Mouse (Mus musculus) mouse embryonic stem cell (cell line): ENCODE measurements around the gene Ydjc.

ENCODE experiments used
- in situ Hi-C, 2 experiments: fragments of 300-500 bp; cut with MboI; formaldehyde crosslinking; loops; 1 replicate in 1 of 2; 3 replicates in 1 of 2; pipeline ENCODE4 v1.14.3; 2019 to 2020; ENCODE audit warnings: low sequenced_read_pairs in 2 of 2, low pct_unique_long_range_greater_than_20kb in 1 of 2, mixed read lengths in 1 of 2; ENCODE audit not compliant: unreplicated experiment in 1 of 2

Gene Ydjc

DNA sequence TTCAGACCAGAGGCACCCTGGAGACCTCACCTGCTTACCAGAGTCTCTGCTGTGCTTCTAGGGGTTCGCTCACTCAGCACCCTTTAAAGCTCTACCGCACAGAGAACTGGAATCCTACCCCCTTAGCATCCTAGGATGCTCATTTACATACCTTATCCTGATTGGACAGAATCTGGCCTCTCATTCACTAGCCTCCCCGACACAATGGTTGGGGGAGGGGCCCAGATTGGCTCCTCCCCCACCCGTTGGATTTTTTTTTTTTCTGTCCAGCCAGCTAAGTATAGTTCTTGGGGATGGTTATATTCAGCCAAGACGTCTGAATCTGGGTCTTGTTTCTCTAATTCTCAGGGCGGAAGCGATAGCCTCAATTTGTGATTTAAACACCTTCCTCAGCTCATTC, at the start of gene Ydjc:
Ydjc (plus strand) TSS at position 283 of the 400 bp plus-strand sequence.
- in situ Hi-C loops = no loop called here

DNA sequence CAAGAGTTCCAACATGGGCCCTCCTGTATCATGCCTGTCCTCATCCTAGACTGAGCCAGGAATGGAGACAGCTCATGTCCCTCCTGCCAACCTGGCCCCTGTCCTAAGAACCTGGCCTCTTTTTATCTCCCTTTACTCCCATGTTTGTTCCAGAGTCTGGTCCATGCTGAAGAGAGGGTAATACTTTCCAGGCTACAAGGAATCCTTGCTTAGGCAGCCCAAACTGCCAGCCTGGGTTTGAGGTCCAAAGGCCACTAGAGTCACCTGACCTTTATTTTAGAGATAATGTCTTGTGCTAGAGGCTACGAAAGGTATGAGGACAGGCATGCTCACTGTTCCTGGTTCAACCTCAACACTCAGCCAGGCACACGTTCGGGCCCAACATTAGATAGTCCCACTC, 47.5 kb upstream of the Ydjc start:
- in situ Hi-C loops = no loop called here

DNA sequence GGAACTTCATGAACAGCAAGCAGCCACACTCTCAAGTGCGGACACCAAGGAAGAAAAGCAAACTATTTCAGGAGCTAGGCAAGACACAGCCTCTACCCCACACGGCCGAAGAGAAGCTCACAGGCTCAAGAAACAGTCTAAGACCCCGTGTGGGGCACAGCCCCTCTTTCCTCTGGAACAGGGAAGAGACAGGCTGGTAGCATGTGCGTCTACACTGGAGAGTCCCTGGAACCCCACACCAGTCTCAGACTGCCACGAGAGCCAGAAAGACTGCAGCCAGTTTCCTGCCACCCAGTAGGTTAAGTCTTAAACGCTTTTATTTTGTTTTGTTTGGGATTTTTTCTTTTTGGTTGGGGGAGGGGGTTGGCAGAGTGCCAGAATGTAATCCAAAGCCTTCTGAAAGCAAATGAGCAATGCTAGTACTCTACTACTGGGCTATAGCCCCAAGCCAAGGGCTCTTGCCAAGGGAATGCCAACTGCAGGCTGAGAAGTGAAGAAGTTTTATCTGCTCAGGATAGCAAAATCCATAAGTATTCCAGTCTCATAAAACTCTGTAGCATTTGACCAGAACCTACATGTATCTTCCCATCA, 41.7 kb upstream of the Ydjc start:
- in situ Hi-C loops = no loop called here

DNA sequence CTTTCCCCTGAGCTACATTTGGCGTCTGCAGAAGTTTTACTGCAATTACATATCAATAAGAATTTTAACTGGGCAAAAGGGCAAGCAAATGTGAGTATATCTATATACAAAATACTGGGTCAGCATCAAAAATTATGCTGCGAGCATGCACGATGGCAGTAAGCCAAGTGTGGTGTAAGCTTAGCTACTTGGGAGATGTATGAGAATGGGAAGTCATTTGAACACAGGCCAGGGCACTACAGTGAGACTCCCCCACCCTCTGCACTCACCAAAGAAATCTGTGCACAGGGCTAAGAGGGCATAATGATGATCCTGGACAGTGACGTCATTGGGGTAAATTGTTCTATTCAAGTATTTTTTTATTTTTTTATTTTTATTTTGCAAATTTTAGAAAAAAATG, 39.8 kb upstream of the Ydjc start:
- in situ Hi-C loops = no loop called here

DNA sequence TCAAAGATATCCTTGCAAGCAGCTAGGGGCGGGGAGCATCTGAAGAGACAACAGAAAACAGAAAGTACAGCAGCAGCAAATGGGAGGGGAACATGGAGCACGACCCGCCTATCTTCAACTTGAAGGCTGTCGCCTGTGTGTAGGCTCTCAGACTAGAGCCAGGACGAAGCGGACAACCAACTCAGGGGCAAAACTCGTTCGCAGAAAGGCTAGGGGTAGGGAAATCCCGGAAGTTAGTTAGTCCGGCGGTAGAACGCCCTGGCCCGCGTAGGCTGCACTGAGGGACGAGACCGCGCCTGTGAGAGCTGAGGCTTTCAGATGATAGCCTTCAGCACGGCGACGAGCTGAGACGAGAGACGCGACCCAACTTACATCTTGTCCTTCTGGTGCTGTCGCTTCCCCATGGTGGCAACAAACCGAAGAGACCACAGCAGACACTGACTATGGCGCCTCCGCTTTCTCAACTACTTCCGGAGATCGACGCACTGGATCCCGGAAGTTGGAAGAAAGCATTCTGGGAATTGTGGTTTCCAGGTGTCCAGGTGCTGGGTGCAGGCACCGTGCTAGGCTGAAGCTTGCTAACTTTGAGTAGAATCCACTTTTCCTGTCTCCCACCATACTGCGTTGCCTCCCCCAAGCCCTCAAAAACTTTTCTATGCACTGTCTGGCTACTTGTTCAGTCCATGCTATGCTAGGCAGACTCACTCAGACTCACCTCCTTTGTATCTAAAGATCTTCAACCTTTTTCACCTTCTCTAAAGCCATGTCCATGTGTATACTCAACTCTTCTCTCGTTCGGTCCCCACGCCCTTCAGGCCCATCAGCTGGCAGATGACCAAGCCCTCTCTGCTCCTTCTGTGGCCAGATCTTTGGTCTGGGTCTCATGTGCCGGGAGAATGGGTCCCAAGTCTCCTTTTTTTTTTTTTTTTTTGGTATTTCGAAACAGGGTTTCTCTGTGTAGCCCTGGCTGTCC, 33.4 kb upstream of the Ydjc start, which contains the start of gene Ppil2:
Ppil2 (minus strand) TSS at position 487 of the 973 bp plus-strand sequence.
- in situ Hi-C loops = no loop called here

DNA sequence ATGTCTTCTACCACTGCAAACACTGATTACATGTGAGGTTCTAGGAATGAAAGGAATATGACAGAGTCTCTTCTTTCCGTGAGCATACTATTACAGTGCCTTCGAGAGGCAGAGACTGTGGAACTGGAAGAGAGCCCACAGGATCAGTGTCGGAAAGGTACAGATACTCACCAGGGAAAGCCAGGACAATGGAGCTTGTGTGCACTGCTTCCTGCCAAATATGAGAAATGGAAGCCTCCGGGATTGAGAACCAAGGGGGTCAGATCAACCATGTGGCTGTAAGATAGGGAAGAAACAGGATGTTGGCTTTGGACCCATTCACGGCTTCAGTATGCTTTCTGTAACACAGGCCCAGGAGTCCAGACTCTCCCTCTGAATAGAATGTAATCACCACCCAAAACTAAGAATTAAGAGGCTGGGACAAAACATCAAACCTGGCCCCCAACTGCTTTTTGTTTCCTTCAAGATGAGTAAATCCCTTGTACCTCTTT, 27.1 kb upstream of the Ydjc start:
- in situ Hi-C loops = no loop called here

DNA sequence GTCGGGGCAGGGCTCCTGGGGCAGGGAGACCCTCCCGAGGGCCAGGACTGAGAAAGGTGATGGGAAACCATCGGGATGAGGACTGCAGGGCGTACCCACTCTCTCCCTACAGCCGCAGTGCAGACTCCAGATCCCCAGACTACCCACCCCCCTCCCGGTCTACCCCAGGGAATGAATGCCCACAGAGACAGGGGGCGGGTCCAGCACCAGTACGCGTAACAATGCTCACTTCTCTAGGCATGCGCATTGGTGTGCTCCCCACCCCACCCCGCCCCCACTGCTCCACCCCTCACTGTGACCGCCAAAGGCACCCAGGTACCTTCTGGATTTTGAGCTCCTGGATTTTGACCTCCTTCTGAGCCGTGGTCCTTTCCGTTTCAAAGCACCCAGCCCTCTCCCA, 22.9 kb upstream of the Ydjc start:
- in situ Hi-C loops = no loop called here

DNA sequence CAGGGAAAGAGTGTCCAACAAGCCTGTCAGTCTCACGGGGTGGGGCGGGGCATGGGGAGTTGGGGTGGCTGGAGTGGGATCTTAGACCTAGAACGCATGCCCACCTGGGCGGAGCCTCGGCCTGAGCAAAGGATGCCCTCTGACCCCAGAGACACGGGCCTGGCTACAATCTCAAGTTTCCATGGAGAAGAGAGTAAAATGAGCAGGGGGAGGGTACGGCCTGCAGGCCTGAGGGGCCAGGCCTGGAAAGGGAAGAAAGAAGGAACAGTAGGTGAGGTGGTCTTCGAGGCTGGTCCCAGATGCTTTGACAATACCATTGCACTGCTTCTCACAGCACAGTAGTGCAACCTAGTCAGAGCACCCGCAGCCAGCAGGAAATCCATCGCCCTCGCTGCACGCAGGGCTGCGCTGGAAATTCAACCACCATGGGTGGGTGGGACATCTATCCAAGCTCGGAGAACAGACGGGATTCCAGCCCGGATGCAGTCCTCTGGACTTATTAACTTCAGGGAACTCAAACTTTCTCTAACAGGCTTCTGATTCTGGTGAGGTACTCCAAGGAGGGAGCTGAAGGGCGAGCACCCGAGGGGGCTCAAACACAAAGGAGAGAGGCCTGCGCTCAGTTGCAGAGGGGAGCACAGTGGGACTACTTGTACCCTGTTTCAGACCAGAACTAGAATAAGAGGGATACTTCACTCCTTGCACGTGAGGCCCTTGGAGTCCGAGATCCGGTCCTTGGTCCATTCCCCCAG, 20.1 kb upstream of the Ydjc start:
- in situ Hi-C loops = no loop called here

DNA sequence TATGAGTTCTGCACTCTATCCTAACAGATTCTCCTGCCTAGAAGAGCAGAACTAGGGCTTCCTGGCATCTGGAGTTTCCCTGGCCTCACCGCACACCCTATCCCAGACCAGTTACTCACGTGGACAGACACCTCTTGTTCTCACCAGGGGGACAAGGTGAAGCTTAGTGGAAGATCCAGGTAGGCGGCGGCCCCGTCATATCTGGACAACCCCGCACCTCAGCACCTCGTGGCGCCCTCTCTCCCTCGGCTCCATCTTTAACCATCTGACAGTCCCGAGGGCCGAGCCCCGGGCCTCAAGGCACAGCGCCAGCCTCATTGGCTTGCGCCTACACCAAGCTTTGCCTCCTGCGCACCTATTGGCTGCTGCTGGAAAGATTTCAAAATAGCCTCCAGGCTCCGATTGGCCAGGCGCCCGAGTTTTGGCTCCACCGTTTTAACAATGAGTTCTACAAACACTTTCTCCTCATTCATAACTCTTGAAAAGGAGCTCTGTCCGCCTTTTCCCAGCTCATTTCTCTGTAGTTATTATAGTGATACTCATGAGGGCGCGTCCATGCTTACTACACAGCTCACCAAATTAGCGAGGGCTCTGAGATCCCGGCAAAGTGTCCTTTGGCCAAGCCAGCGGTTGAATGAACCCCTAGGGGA, 19.4 kb upstream of the Ydjc start, which contains the start of gene 2610318N02Rik:
2610318N02Rik (minus strand) TSS at position 297 of the 650 bp plus-strand sequence.
- in situ Hi-C loops = no loop called here

DNA sequence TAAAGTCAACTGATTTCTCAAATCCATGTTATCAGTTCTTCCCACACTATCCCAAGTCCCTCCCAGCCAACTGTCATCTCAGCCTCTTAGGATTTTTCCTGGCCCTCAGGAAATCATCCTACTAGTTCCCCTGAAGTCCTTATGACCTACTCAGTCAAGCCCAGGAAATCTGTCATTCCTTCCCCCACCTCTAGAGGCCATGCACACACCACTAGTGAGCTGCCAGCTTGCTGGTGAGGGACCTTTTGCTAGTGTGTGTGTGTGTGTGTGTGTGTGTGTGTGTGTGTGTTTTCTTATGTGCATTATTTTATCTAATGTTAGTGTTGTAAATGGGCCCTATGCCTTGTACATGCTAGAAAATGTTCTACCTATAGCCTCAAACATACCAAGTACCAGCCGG, 17.1 kb upstream of the Ydjc start:
- in situ Hi-C loops = no loop called here

DNA sequence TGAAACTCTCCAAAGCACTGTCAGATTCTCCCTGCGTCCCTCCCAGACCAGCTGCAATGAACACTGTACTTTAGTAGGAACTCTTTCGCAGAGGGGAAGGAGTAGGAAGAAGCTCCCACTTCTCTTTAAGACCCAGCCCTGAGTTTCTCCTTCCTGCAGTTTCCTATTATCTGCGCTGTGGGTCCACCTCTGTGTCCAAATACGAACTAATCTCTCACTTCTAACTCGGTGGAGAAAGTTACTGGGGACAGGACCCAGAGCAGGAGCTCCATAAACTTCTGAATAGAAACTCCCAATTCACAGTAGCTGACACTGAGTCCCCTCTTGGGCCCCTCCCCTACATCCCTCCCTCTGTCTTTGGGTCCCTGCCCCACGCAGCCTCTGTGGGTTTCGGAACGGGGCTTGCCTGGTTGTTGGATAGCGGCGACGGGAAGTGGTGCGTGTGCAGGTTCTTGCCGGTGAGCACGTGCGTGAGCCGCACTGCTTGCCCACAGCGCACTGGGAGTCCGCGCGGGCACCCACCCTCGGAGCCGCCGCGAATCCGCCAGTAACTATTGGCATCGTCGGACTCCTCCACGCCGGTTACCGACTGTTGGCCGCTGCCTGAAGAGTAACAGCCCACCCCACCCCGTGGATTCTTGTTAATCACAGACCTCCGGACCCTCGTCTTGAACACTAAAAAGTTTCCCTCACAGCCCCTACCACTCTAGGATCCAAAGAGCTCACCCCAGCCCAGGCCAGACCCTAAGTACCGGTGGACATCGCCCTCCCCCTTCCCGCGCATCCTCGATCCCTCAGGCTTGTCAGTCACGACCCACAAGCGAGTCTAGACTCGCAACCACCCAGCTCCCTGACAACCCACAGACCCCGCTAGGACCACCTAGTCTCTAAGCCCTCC, 13.0 kb upstream of the Ydjc start:
- in situ Hi-C loops = no loop called here

DNA sequence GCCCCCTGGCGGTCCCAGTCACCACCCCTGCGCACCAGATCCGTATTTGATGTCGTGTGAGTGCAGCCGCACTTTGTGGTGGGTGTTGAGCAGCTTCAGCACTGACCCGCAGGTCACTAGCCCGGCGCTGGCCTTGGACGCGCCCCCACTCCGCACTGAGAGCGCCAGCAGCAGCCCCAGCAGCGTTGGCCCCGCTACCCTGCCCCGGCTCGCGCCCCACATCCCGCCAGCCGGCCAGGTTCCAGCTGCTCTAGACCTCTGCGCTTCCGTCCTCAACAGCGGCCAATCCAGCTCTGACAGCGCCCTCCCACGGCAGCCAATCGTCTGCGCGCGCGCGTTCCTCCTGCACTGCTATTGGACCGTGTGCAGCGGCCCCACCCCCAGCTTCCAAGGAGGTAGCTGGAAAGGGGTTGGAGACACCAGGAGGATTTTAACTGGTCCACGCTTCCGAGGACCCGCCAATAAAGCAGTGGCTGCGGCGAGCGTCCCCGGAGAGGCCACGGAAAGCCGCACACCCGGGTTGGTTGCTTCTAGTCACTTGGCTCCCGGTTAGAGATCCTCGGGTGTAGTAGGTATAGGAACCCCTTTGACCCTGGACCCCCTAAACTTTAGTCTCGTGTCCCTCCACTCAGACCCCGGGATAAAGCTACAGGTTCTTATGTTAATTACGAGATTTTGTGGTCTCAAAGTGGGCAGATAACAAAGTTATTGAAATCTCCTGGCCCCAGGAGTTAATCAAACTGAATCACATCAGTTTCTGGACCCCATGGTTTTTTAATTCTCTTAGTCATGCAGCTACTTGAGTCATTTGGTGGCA, 12.1 kb upstream of the Ydjc start, which contains the start of gene Sdf2l1:
Sdf2l1 (minus strand) TSS at position 295 of the 817 bp plus-strand sequence.
- in situ Hi-C loops = no loop called here

DNA sequence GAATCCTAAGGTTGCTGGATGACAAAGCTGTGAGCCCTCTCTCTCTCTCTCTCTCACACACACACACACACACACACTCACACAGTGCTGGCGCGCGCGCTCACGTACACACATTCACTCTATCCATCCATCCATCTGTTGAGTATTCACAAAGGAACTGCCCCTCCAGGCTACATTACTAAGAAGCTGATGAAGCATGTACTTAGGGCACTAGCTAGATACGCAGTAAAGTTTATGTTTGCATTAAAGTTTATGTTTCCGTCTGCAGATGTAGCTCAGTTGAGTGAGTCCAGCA, 11.6 kb upstream of the Ydjc start:
- in situ Hi-C loops = no loop called here

DNA sequence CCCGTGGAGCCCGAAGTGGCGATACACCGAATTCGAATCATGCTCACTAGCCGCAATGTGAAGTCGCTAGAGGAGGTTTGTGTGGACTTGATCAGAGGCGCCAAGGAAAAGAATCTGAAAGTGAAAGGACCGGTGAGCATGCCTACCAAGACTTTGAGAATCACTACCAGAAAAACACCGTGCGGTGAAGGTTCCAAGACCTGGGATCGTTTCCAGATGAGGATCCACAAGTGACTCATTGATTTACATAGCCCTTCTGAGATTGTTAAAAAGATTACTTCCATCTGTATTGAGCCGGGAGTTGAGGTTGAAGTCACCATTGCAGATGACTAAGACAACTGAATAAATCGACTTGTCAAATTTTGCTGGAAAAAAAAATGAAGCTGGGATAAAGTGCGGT, 7.1 kb upstream of the Ydjc start:
- in situ Hi-C loops = no loop called here

DNA sequence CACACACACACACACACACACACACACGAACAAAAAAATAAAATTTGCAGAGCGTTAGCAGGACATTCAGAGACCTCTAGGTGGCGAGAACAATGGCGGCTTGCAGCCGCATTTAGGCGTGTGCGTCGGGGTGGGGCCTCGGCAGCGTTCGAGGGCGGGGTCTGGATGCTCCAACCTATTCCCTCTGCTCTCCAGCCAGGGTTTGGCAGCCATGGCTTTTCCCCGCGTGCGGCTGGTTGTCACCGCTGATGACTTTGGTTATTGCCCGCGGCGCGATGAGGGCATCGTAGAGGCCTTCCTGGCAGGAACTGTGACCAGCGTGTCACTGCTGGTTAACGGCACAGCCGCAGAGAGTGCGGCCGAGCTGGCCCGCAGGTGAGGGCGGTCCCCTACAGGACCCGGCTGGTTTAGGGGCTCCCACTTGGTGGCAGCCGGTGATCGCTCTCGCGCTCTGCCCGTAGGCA, 2.4 kb downstream of the Ydjc start, which contains the start of gene Ccdc116:
Ccdc116 (minus strand) TSS at position 458 of the 464 bp plus-strand sequence.
- in situ Hi-C loops = no loop called here

DNA sequence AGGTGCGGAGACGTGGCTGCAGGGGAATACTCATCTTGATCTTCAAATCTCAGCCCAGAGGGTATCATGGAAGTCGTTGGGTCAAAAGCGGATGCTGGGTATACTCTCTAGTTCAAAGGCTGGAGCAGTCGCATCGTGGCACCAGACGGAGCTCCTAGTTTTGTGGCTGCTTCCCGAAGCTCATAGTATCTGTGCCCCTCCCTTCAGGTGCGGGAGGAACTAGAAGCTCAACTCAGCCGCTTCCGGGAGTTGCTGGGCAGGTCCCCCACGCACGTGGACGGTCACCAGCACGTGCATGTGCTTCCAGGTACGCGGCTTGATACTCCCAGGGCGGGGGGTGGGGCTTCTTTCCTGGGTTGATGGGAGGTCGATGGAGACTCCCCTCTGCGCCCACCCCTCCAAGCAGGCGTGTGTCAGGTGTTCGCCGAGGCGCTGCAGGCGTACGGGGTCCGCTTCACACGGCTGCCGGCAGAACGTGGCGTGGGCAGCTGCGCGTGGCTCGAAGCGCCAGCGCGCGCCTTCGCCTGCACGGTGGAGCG, 3.0 kb downstream of the Ydjc start:
- in situ Hi-C loops = no loop called here
